Mouse (Mus musculus) neural tube, embryonic 12.5 days (tissue): ENCODE measurements at regions not wholly inside any gene's neighbourhood (a gene's known extent, or its start where the extent isn't known, plus 50 kb on each side); places are given as distances from the start of the nearest gene placed in this dataset.

Experiments used
- ATAC-seq: fragments of 200-750 bp; cut with Nextera tagmentation; 2 replicates; pipeline ENCODE4 v1.8.0; 2017; ENCODE audit warnings: low read depth, mild to moderate bottlenecking, moderate TSS enrichment, moderate library complexity; ENCODE audit not compliant: low FRiP score
- H3K27ac ChIP-seq: fragments of 300-500 bp; sonication (generic); 2 replicates; pipeline ENCODE4 v1.5.1; 2016
- H3K27me3 ChIP-seq: fragments of 300-500 bp; sonication (generic); replicated peaks from 2 replicates; pipeline ENCODE4 v1.6.1; 2016; ENCODE audit warnings: mild to moderate bottlenecking
- H3K36me3 ChIP-seq: fragments of 300-500 bp; sonication (generic); 2 replicates; pipeline ENCODE4 v1.6.1; 2016; ENCODE audit warnings: mild to moderate bottlenecking
- H3K4me1 ChIP-seq: fragments of 300-500 bp; sonication (generic); 2 replicates; pipeline ENCODE4 v1.6.1; 2016
- H3K4me2 ChIP-seq: fragments of 300-500 bp; sonication (generic); replicated peaks from 2 replicates; pipeline ENCODE4 v1.6.1; 2016; ENCODE audit warnings: mild to moderate bottlenecking
- H3K4me3 ChIP-seq: fragments of 300-500 bp; sonication (generic); 2 replicates; pipeline ENCODE4 v1.5.1; 2016
- H3K9ac ChIP-seq: fragments of 300-500 bp; sonication (generic); 2 replicates; pipeline ENCODE4 v1.6.1; 2016; ENCODE audit warnings: mild to moderate bottlenecking
- H3K9me3 ChIP-seq: fragments of 300-500 bp; sonication (generic); 2 replicates; pipeline ENCODE4 v1.6.1; 2016; ENCODE audit warnings: mild to moderate bottlenecking
- WGBS: fragments of 180-500 bp; shearing (Covaris S2); methylation state at CpG from one replicate; pipeline ENCODE4 v1.1.7; 2016; 5-methylcytosine and 5-hydroxymethylcytosine counted together

DNA sequence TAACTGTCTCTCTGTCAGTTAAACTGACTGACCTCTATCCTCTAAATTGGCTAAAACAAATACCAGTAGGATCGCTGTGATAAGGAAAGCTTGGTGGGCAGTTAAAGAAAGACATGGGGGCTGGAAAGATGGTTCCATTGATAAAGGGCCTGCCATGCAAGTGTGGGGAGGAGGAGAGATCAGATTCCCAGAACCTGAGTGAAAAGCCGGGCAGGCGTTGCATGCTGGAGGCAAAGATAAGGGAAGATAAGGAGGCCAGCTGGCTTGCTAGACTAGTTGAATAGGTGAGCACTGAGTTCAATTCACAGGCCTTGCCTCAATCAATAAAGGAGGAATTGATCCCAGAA, 122.3 kb upstream of the Cited2 start:
- Histone ChIP-seq H3K4me1 (no peaks in the 10 kb centered on the region), H3K9ac (no peak overlapping the region), H3K27ac (no peak overlapping the region), H3K4me2 (no peak overlapping the region), H3K36me3 (no peaks in the 10 kb centered on the region), H3K9me3 (no peaks in the 10 kb centered on the region), H3K4me3 (no peak overlapping the region), H3K27me3 (no peaks in the 10 kb centered on the region)
- no peak for ATAC-seq
- 90% methylated on average over 3 of the region's 3 CpGs for WGBS

GRCm38 (mm10) chr10:17602446-17602845, 120.6 kb upstream of the Cited2 start:
- Histone ChIP-seq H3K27me3 (no peaks in the 10 kb centered on the region), H3K27ac (no peak overlapping the region), H3K4me1 (no peaks in the 10 kb centered on the region), H3K36me3 (no peaks in the 10 kb centered on the region), H3K4me2 (no peak overlapping the region), H3K9me3 (no peaks in the 10 kb centered on the region), H3K4me3 (no peak overlapping the region), H3K9ac (no peak overlapping the region)
- 72% methylated on average over 2 of the region's 2 CpGs for WGBS
- no peak for ATAC-seq

- H3K27ac ChIP-seq: no peak overlapping the region
- no peaks in the 10 kb centered on the region for H3K36me3 ChIP-seq
- H3K9ac ChIP-seq: no peak overlapping the region
- no peak overlapping the region for H3K4me3 ChIP-seq
- no peak overlapping the region for H3K4me2 ChIP-seq
- no peaks in the 10 kb centered on the region for H3K9me3 ChIP-seq
- H3K4me1 ChIP-seq: no peaks in the 10 kb centered on the region
- WGBS: 79% methylated on average over 7 of the region's 7 CpGs
- H3K27me3 ChIP-seq: no peaks in the 10 kb centered on the region
- ATAC-seq: no peak
Observed at GRCm38 (mm10) chr10:17608220-17608619, 114.8 kb upstream of the Cited2 start.

DNA sequence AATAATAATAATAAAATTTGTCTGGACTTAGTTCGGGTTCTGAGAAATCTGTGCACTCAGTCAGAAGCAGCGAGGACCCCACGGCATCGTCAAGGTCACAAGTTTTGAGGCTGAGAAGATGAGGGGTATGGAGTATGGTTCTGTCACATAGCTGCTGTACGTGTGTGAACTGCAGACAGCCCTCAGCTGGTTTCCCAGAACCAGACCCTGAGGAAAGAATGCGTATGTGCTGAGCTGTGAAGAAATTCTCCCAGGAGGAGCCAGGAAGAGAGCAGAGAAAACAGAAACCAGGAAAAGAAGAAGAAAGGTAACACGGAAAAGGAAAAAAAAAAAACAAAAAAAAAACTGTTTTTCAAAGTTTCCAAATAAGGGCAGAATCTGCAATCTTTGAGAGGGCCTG, 112.4 kb upstream of the Cited2 start:
- no peaks in the 10 kb centered on the region for H3K27me3 ChIP-seq
- no peak overlapping the region for H3K4me2 ChIP-seq
- 83% methylated on average over 7 of the region's 7 CpGs for WGBS
- no peaks in the 10 kb centered on the region for H3K36me3 ChIP-seq
- H3K27ac ChIP-seq: no peak overlapping the region
- no peak overlapping the region for H3K9ac ChIP-seq
- ATAC-seq: no peak
- H3K4me3 ChIP-seq: no peak overlapping the region
- no peaks in the 10 kb centered on the region for H3K9me3 ChIP-seq
- no peaks in the 10 kb centered on the region for H3K4me1 ChIP-seq

GRCm38 (mm10) chr10:17613281-17613680, 109.7 kb upstream of the Cited2 start:
- Histone ChIP-seq H3K4me2 (no peak overlapping the region), H3K9ac (no peak overlapping the region), H3K9me3 (no peaks in the 10 kb centered on the region), H3K4me1 (no peaks in the 10 kb centered on the region), H3K27ac (no peak overlapping the region), H3K36me3 (no peaks in the 10 kb centered on the region), H3K4me3 (no peak overlapping the region), H3K27me3 (no peaks in the 10 kb centered on the region)
- no peak for ATAC-seq
- 96% methylated on average over 3 of the region's 3 CpGs for WGBS

DNA sequence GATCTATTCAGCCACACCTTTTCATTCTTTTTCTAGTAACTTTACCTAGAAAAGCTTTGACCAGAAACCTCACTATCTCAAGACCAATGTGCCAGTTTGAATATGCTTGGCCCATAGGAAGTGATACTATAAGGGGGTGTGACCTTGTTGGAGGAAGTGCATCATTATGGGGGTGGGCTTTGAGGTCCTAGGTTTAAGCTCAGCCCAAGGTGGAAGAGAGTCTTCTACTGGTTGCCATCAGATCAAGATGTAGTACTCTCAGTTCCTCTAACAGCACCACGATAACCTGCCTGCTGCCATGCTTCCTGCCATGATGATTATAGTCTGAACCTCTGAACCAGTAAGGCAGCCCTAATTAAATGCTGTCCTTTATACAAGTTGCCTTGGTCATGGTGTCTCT, 105.0 kb upstream of the Cited2 start:
- Histone ChIP-seq H3K36me3 (no peaks in the 10 kb centered on the region), H3K27ac (no peak overlapping the region), H3K4me2 (no peak overlapping the region), H3K4me1 (no peaks in the 10 kb centered on the region), H3K9me3 (no peaks in the 10 kb centered on the region), H3K4me3 (no peak overlapping the region), H3K9ac (no peak overlapping the region), H3K27me3 (no peaks in the 10 kb centered on the region)
- ATAC-seq: no peak
- WGBS: 86% methylated on average over 1 of the region's 1 CpGs

- H3K9ac ChIP-seq: no peak overlapping the region
- H3K4me2 ChIP-seq: no peak overlapping the region
- no peak overlapping the region for H3K27ac ChIP-seq
- no peak for ATAC-seq
- H3K4me3 ChIP-seq: no peak overlapping the region
- 80% methylated on average over 3 of the region's 3 CpGs for WGBS
- H3K4me1 ChIP-seq: no peaks in the 10 kb centered on the region
- no peaks in the 10 kb centered on the region for H3K27me3 ChIP-seq
- no peaks in the 10 kb centered on the region for H3K36me3 ChIP-seq
- H3K9me3 ChIP-seq: no peaks in the 10 kb centered on the region
Observed at GRCm38 (mm10) chr10:17619617-17620016, 103.4 kb upstream of the Cited2 start.

GRCm38 (mm10) chr10:17621703-17622385, 101.2 kb upstream of the Cited2 start:
- WGBS: 69% methylated on average over 5 of the region's 5 CpGs
- Histone ChIP-seq H3K36me3 (no peaks in the 10 kb centered on the region), H3K4me2 (no peak overlapping the region), H3K27me3 (no peaks in the 10 kb centered on the region), H3K4me3 (no peak overlapping the region), H3K9me3 (no peaks in the 10 kb centered on the region), H3K4me1 (no peaks in the 10 kb centered on the region), H3K9ac (no peak overlapping the region), H3K27ac (no peak overlapping the region)
- no peak for ATAC-seq

DNA sequence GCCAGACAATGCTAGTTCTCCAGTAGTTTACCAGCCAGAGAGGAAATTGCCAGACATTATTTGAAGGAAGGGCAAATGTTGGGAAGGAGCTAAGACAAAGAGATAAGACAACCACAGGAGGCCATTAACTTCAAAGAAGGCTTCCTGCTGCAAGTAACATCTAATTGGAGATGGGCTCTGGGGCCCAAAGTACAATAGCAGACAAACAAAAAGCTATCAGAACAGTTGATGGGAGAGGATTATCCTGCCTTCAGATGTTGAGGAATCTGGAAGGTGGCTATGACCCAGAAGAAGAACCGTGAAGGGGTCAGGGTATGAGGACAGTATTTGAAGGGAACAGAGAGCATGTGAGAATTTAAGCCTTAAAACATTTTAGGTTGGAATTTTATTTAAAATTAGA, 100.2 kb upstream of the Cited2 start:
- Histone ChIP-seq H3K4me1 (no peaks in the 10 kb centered on the region), H3K4me2 (no peak overlapping the region), H3K9ac (no peak overlapping the region), H3K9me3 (no peaks in the 10 kb centered on the region), H3K4me3 (no peak overlapping the region), H3K36me3 (no peaks in the 10 kb centered on the region), H3K27me3 (no peaks in the 10 kb centered on the region), H3K27ac (no peak overlapping the region)
- WGBS: 11% methylated on average over 1 of the region's 1 CpGs
- ATAC-seq: no peak

DNA sequence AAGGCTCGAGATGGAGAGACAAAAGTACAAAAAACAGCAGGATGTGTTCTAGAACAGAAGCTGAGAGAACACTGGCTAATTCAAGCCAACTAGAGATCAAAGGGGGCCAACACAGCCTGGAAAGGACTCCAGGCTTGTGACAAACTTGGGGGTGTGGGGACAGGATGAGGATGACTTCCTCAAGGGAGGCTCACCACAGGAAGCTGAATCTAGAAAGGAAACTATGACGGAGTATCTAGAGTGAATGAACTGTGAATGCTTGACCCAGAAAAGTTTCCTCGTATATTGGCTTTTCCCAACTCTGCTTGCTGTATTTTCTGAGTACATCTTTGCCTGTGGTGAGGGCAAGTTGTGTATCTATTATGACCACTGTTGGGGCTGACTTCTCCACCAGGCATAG, 93.3 kb upstream of the Cited2 start:
- Histone ChIP-seq H3K36me3 (no peaks in the 10 kb centered on the region), H3K9me3 (no peaks in the 10 kb centered on the region), H3K4me1 (peaks cover 6% of the 10 kb centered on the region; the same call in 1 of the 2 replicates), H3K9ac (no peak overlapping the region), H3K4me3 (no peak overlapping the region), H3K27me3 (no peaks in the 10 kb centered on the region), H3K27ac (no peak overlapping the region), H3K4me2 (no peak overlapping the region)
- 65% methylated on average over 3 of the region's 3 CpGs for WGBS
- no peak for ATAC-seq

GRCm38 (mm10) chr10:17630861-17631581, 92.0 kb upstream of the Cited2 start:
- Histone ChIP-seq H3K9ac (no peak overlapping the region), H3K9me3 (no peaks in the 10 kb centered on the region), H3K4me2 (no peak overlapping the region), H3K27ac (no peak overlapping the region), H3K36me3 (no peaks in the 10 kb centered on the region), H3K4me1 (peaks cover 6% of the 10 kb centered on the region; the same call in 1 of the 2 replicates), H3K27me3 (no peaks in the 10 kb centered on the region), H3K4me3 (no peak overlapping the region)
- ATAC-seq: peak; percentile 55; the same call in 1 of the 2 replicates
- 67% methylated on average over 4 of the region's 4 CpGs for WGBS

DNA sequence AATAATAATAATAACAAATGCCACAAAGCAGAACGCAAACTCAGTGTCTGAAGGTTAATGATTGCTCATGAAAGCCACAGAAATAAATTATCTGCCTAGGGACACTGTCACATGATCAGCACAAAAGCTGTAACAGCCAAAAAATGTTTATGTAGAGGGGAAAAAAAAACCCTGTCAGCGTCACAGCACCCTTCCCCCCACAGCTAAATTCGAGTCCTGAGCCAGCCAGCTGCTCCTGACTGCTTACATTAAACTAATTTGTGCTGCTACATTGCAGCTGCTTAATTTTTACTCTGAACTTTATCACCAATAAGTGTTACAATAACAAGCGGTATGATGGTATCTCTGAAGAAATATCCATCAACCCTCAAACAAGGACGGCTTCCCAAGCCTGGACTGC, 91.2 kb upstream of the Cited2 start:
- 26% methylated on average over 5 of the region's 5 CpGs for WGBS
- Histone ChIP-seq H3K27ac (no peak overlapping the region), H3K4me2 (0 out of 2 replicates have a peak overlapping the region, but pooled peaks have one; percentile 24), H3K9me3 (no peaks in the 10 kb centered on the region), H3K27me3 (no peaks in the 10 kb centered on the region), H3K36me3 (no peaks in the 10 kb centered on the region), H3K4me1 (peaks cover 6% of the 10 kb centered on the region; the same call in 1 of the 2 replicates), H3K9ac (no peak overlapping the region), H3K4me3 (no peak overlapping the region)
- ATAC-seq: peak; percentile 55; the same call in 1 of the 2 replicates
